Mouse (Mus musculus) ES-Bruce4 (cell line): Measurements from ENCODE around the gene Tpcn1.

Experiments
- CTCF ChIP-seq: IDR thresholded peaks from one replicate; pipeline ENCODE4 v1.8.1; 2011; ENCODE audit warnings: low read depth, low read length
- POLR2A ChIP-seq: IDR thresholded peaks from one replicate; pipeline ENCODE4 v1.8.1; 2011; ENCODE audit warnings: low read length; ENCODE audit not compliant: insufficient read depth

DNA sequence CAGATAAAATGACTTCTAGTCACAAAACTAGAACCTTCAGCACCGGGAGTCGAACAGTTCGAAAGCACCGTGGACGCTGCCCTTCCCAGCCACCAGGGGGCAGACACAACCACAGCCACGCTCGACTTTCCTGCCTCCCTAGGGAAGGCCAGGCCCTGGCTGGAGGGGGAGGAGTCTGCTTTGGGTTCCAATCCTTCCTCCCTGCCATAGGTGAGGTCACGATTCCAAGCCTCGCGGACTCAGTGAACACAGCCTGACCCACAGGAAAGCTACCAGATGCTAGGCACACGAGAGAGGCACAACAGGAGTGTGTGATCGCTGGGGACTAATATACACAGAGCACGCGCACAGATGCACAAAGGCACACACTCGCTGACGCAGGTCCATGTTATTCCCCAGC, 83.1 kb downstream of the Tpcn1 start:
- TF ChIP-seq CTCF: peak; percentile 96
- TF ChIP-seq POLR2A: no peak
